Mouse (Mus musculus) heart, adult 2 months (tissue): ENCODE results near the gene F3. TPM values are rescaled to one million over a fixed set of nuclear protein-coding genes. Genes with fewer than 3 reads are reported as not detected.

Experiments used
- DNase-seq, 2 experiments: peaks; one replicate each; pipeline ENCODE4 v3.0.0; 2021
- H3K27ac ChIP-seq: fragments of 200-600 bp; 2 replicates; pipeline ENCODE4 v1.8.1; 2022
- H3K27me3 ChIP-seq: fragments of 200-500 bp; 2 replicates; pipeline ENCODE4 v1.6.1; 2012; ENCODE audit warnings: mild to moderate bottlenecking, low read length, inconsistent platforms, mixed read lengths; ENCODE audit not compliant: control insufficient read depth, insufficient read depth
- H3K36me3 ChIP-seq: fragments of 200-500 bp; 2 replicates; pipeline ENCODE4 v1.6.1; 2012; ENCODE audit warnings: low read length, inconsistent platforms; ENCODE audit not compliant: control insufficient read depth, insufficient read depth
- H3K4me1 ChIP-seq: fragments of 200-500 bp; 2 replicates; pipeline ENCODE4 v1.6.1; 2011; ENCODE audit warnings: low read length; ENCODE audit not compliant: control insufficient read depth, insufficient read depth
- H3K4me3 ChIP-seq: fragments of 200-600 bp; 2 replicates; pipeline ENCODE4 v1.8.1; 2022
- H3K79me2 ChIP-seq: fragments of 200-500 bp; replicated peaks from 2 replicates; pipeline ENCODE4 v1.6.1; 2012; ENCODE audit warnings: mild to moderate bottlenecking, inconsistent platforms, low read length, moderate library complexity, mixed read lengths; ENCODE audit not compliant: control insufficient read depth, insufficient read depth
- H3K9ac ChIP-seq: fragments of 200-500 bp; 2 replicates; pipeline ENCODE4 v1.6.1; 2012; ENCODE audit warnings: low read depth, mild to moderate bottlenecking, control low read depth, inconsistent platforms, low read length, mixed read lengths
- CTCF ChIP-seq: fragments of 200-600 bp; IDR thresholded peaks from 2 replicates; pipeline ENCODE4 v1.8.1; 2022; ENCODE audit warnings: antibody characterized with exemption, mild to moderate bottlenecking, moderate library complexity
- EP300 ChIP-seq: fragments of 200-500 bp; IDR thresholded peaks from 2 replicates; pipeline ENCODE4 v1.6.1; 2011; ENCODE audit warnings: low read depth, low read length, control low read depth; ENCODE audit not compliant: insufficient read depth
- POLR2A ChIP-seq: fragments of 200-500 bp; IDR thresholded peaks from 2 replicates; pipeline ENCODE4 v1.6.1; 2011; ENCODE audit warnings: mild to moderate bottlenecking, low read depth, low read length, control low read depth; ENCODE audit not compliant: insufficient read depth
- WGBS: fragments of 180-500 bp; shearing (Covaris S2); methylation state at CpG from one replicate; pipeline ENCODE4 v1.1.7; 2018; 5-methylcytosine and 5-hydroxymethylcytosine counted together
- intact Hi-C: fragments of 180-260 bp; cut with DNase I; formaldehyde crosslinking; loops from one replicate; pipeline ENCODE4 v1.15.1; 2025
- polyA plus RNA-seq: library from polyadenylated mRNA; depleted of rRNA; stranded (reverse); fragments of >200 nt; gene quantifications from 2 replicates; pipeline ENCODE4 v1.2.3, GENCODE M21; 2012
- total RNA-seq, 2 experiments: library from RNA; stranded (reverse); gene quantifications; 2 replicates each; pipeline ENCODE4 v1.2.3; 2021

Gene F3
- total and polyA plus RNA-seq, 3 experiments, result 23.5 to 29.6 (median 23.9) TPM

DNA sequence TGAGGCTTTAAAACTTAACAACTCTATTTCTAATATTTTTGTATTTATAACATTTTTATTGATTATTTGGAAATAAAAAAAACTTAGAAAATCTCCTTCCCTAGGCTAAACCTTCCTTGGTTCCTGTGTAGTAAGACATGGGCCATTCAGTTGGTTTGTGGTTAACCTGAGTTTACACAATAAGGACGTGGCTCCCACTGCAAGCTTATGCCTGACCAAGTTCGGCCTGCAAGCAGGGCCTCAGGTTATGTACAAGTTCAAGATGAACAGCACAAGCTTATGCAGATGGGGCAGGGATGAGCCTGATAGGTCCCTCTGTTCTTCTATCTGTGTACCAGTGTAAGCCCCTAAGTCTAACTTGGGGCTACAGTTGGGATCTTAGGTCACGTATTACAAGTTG is 33.6 kb upstream of the F3 start:
- Histone ChIP-seq H3K36me3 (no peaks in the 10 kb centered on the region), H3K79me2 (no peaks in the 10 kb centered on the region), H3K9ac (no peak overlapping the region), H3K4me3 (no peak overlapping the region), H3K27me3 (no peaks in the 10 kb centered on the region), H3K27ac (no peak overlapping the region), H3K4me1 (no peaks in the 10 kb centered on the region; the same call in 1 of the 2 replicates)
- intact Hi-C loops, result no loop called here
- DNase-seq, result no peak
- WGBS, result 93% methylated on average over 3 of the region's 3 CpGs
- no peak for TF ChIP-seq EP300
- TF ChIP-seq POLR2A, result no peak

DNA sequence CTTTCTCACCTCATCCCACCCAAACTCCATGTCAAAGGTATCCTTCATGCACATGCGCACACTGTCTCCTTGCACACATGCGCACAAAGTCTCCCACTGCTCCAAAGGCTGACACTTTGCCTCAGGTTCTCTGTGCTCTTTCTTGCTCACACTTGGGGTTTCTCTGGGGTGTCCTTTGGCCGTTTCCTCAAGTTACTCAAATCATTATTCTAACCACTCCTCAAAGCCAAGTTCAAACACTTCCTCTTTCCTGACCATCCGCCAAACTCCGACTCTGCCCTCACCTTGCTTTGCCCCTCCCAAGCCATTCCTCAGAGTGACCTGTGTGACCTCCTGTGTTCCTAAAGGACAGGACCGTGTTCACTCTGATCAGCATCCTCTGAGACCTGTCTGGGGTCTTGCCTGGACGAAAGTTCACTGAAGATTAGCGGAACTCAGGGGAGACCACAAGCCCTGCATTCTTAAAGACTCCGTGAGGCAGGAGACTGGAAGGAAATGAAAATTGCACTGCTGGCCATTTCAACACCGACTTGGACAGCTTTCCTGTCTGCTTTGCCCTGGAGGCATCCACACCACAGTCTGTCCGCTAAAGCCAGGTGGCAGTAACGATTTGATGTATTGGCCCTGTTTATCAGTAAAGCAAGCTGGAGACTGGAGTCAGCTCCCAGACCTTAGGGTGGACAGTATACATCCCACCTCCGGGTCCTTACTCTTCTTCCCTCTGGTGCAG is 30.2 kb upstream of the F3 start:
- 68% methylated on average over 13 of the region's 13 CpGs for WGBS

DNA sequence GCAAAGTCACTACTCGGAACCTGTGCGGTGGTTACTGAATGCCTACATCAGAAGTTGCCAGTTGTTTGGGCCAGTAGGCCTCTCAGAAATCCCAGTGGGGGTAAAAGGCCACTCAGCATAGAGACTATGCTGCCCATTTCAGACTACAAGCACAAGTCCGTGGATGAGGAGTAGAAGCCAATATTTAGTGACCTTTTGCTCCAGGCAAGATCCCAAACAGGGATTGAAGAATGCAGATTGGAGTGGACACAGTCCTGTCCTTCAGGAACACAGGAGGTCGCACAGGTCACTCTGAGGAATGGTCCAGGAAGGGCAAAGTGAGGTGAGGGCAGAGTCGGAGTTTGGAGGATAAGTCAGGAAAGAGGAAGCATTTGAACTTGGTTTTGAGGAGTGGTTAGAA is 29.6 kb upstream of the F3 start:
- no peak overlapping the region for H3K27ac ChIP-seq
- intact Hi-C loops, result no loop called here
- WGBS, result 83% methylated on average over 5 of the region's 5 CpGs

More for the DNA sequence above, 30.2 kb upstream of the F3 start:
- Histone ChIP-seq H3K27ac (no peak overlapping the region), H3K9ac (no peak overlapping the region), H3K79me2 (no peaks in the 10 kb centered on the region), H3K36me3 (no peaks in the 10 kb centered on the region), H3K4me3 (no peak overlapping the region), H3K27me3 (no peaks in the 10 kb centered on the region), H3K4me1 (no peaks in the 10 kb centered on the region; the same call in 1 of the 2 replicates)
- TF ChIP-seq CTCF, result no peak
- no peak for TF ChIP-seq POLR2A
- no peak for TF ChIP-seq EP300
- peak; percentile 21 to 31 for DNase-seq
- intact Hi-C loops, result no loop called here

DNA sequence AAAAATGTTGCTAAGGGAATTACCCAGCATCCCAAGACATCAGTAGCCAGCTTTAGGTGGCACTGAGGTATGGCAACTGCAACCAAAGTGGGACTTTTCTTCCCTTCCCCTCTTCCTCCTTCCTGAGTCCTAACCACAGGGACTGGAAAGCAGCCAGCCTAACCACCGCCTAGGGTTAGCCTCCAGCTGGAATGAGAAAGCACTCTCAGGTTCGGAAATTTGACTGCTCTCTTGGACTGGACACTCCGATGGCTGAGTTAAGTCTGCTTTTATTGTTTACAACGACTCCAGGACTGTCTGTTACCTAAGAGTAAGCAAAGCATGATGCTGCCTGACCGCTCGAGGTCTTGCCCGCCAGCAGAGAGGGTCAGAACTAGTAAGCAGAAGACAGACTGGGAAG is 26.2 kb upstream of the F3 start:
- Histone ChIP-seq H3K79me2 (no peaks in the 10 kb centered on the region), H3K4me1 (peaks cover 3% of the 10 kb centered on the region), H3K27me3 (no peaks in the 10 kb centered on the region), H3K36me3 (no peaks in the 10 kb centered on the region), H3K4me3 (no peak overlapping the region), H3K27ac (no peak overlapping the region), H3K9ac (no peak overlapping the region)
- TF ChIP-seq CTCF (no peak), POLR2A (no peak), EP300 (no peak)
- WGBS, result 71% methylated on average over 7 of the region's 7 CpGs
- intact Hi-C loops, result no loop called here
- DNase-seq, result peak in 1 of 2 experiments; percentile 25

More for the DNA sequence above, 29.6 kb upstream of the F3 start:
- H3K4me1 ChIP-seq, result peaks cover 1% of the 10 kb centered on the region
- no peak overlapping the region for H3K4me3 ChIP-seq
- H3K79me2 ChIP-seq, result no peaks in the 10 kb centered on the region
- no peaks in the 10 kb centered on the region for H3K27me3 ChIP-seq
- no peak for DNase-seq
- no peak overlapping the region for H3K9ac ChIP-seq
- H3K36me3 ChIP-seq, result no peaks in the 10 kb centered on the region
- TF ChIP-seq EP300 (no peak), CTCF (no peak), POLR2A (no peak)

DNA sequence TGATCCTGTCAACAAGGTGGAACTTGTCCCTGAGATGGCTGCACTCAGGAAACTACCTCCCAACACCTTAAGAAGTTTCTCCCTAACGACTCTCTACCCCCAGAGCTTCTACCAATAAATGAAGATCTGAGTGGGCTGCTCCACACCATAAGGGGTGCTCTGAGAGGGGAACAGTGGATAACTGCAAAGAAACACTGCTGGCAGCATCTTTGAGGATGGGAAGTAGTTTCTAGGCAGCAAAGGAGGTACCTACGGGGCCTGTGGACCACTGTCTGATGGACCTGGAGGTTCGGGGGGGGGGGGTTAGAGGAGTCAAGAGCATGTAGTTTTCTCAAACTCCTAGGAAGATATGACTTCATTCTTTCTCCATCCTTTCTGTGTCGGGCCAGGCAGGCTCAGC is 23.9 kb upstream of the F3 start:
- intact Hi-C loops, result no loop called here
- Histone ChIP-seq H3K27ac (no peak overlapping the region), H3K4me3 (no peak overlapping the region), H3K79me2 (no peaks in the 10 kb centered on the region), H3K27me3 (no peaks in the 10 kb centered on the region), H3K4me1 (peaks cover 3% of the 10 kb centered on the region), H3K9ac (no peak overlapping the region), H3K36me3 (no peaks in the 10 kb centered on the region)
- WGBS, result 72% methylated on average over 4 of the region's 4 CpGs
- TF ChIP-seq CTCF (no peak), EP300 (no peak), POLR2A (no peak)
- DNase-seq, result peak in 1 of 2 experiments; percentile 4

DNA sequence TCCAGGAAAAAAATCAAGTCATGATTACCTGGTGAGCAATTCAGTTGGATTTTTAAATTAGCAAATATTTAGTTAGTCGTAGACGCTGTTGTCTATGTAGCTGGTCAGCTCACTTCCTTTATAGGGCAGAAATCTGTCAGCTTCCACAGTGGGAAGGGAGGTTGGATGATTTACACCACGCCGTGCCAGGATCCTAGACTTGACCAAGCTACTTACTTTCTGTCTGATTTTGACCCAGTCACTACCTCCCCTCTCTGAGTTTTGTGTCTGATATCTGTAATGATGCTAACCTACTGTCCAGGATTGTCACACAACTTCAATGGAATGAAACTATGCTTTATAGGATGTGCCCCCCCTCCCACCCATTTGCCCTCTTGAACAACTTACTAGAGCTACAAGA is 23.5 kb upstream of the F3 start:
- DNase-seq, result peak in 1 of 2 experiments; percentile 9
- H3K4me1 ChIP-seq, result peaks cover 3% of the 10 kb centered on the region
- no peak overlapping the region for H3K27ac ChIP-seq
- H3K4me3 ChIP-seq, result no peak overlapping the region
- no peaks in the 10 kb centered on the region for H3K27me3 ChIP-seq
- no peak overlapping the region for H3K9ac ChIP-seq
- 94% methylated on average over 4 of the region's 4 CpGs for WGBS
- TF ChIP-seq EP300 (no peak), POLR2A (no peak), CTCF (no peak)
- H3K79me2 ChIP-seq, result no peaks in the 10 kb centered on the region
- intact Hi-C loops, result no loop called here
- no peaks in the 10 kb centered on the region for H3K36me3 ChIP-seq
